Mouse (Mus musculus) regulatory T cell (primary cell): Measurements from ENCODE around the gene Olfr298.

Experiments used
- in situ Hi-C: fragments of 300-600 bp; cut with MboI, MseI; formaldehyde crosslinking; loops from one replicate; pipeline ENCODE4 v1.15.1; 2025; ENCODE audit warnings: high pct_unique_total_duplicates

Olfr298 gene

DNA sequence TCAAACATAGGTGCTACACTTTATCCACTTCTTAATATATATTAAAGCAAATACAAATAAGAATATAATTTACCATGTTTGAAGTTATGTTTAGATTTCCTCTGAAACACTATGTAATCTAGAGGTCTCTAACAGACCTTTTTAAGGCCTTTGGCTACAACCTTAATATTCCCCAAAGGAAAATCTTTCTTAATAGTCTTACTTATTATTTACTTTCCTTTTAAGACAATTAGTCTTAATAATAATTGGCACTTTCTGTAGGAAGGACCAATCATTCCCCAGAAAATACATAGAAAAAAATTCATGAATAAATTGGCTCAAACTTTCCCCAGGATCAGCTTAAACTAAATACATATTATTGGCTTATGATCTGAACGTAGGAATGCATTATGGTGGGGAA lies at the start of gene Olfr298:
TSS of gene Olfr298 (minus strand) at position 101 of the 400 bp plus-strand sequence.
- in situ Hi-C loops, result no loop called here

DNA sequence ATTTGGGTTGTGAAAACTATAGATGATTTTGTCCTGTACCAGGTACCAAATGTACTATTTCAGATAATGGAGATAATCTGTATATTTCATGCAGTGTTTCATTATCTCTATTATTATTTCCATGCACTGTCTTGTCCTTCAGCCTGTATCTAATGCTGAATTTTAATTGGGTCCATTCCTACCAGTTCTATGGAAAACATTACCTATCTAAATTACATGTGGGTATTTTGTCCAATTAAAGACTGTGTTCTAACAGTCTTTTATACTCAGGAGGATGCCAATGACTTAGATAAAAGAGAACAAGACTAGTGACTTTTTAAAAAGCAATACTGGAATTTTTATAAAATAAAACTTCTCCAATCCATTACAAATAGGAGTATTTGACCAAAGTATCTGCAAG lies 27.4 kb upstream of the Olfr298 start, which contains the start of gene Olfr297:
TSS of gene Olfr297 (plus strand) at position 301 of the 400 bp plus-strand sequence.
- in situ Hi-C loops, result no loop called here

GRCm38 (mm10) chr7:86459621-86460020 lies 32.7 kb downstream of the Olfr298 start, which contains the start of gene Olfr299:
Olfr299 (plus strand) TSS chr7:86459921.
- in situ Hi-C loops, result no loop called here
